36 mouse cellular contexts compared by ENCODE assay signal in genomic region chr5:107822521-107822920, GRCm38 (mm10). TPM values are rescaled to one million over a fixed set of nuclear protein-coding genes. Genes with fewer than 3 reads are reported as not detected.
"Had no signal": no experiment of that assay in that cellular context is flagged by ENCODE, and none has a peak within 500 bp of the region (broad histone marks: within the 10 kb centered on the region; RNA-seq: fewer than 3 reads in every experiment).

No protein-coding gene starts in this region.

- H3K4me3 ChIP-seq: gastrocnemius, adult 2 months; heart, embryonic 10.5 days; heart, embryonic 12.5 days; hindbrain, embryonic 10.5 days; hindbrain, embryonic 12.5 days; kidney, embryonic 15.5 days; left cerebral cortex, adult 2 months; limb, embryonic 10.5 days; limb, embryonic 12.5 days had no signal

- ATAC-seq: hindbrain, embryonic 16.5 days; inflammation-experienced regulatory T-cells, adult 6 months had no signal

- DNase-seq: gastrocnemius, adult 2 months; gastrocnemius, postnatal 10 days; gastrocnemius, postnatal 25 days; heart, adult 18-20 months; heart, postnatal 10 days; heart, postnatal 4 days; kidney, adult 11 months; kidney, adult 2 months; kidney, adult 9 months; kidney, postnatal 14 days; kidney, postnatal 36 days; lung, adult 18-20 months had no signal

- H3K27ac ChIP-seq: gastrocnemius, adult 2 months; heart, embryonic 10.5 days; hindbrain, embryonic 10.5 days; hindbrain, embryonic 12.5 days; hindbrain, embryonic 14.5 days; kidney, embryonic 15.5 days; kidney, postnatal 0 days; left cerebral cortex, adult 2 months; limb, embryonic 10.5 days; limb, embryonic 12.5 days had no signal

- H3K4me2 ChIP-seq: heart, embryonic 12.5 days; hindbrain, embryonic 12.5 days; hindbrain, embryonic 14.5 days; kidney, embryonic 15.5 days; limb, embryonic 12.5 days had no signal

- H3K9ac ChIP-seq: heart, embryonic 12.5 days; hindbrain, embryonic 12.5 days; hindbrain, embryonic 14.5 days; kidney, embryonic 15.5 days; limb, embryonic 12.5 days had no signal

- H3K4me1 ChIP-seq: heart, embryonic 10.5 days; hindbrain, embryonic 10.5 days; hindbrain, embryonic 12.5 days; limb, embryonic 10.5 days; limb, embryonic 12.5 days had no signal

- H3K27me3 ChIP-seq: heart, embryonic 12.5 days; hindbrain, embryonic 12.5 days; kidney, embryonic 15.5 days; limb, embryonic 12.5 days had no signal

- H3K9me3 ChIP-seq: heart, embryonic 10.5 days; heart, embryonic 12.5 days; hindbrain, embryonic 10.5 days; hindbrain, embryonic 12.5 days; kidney, embryonic 15.5 days; limb, embryonic 10.5 days; limb, embryonic 12.5 days had no signal

RNA-seq across cellular contexts. Expression of gene Ube2d2b, which starts 7.4 kb away (rescaled TPM):
- total RNA-seq: gastrocnemius, adult 2 months; gastrocnemius, postnatal 10 days; gastrocnemius, postnatal 25 days; gastrocnemius, postnatal 4 days; granulocyte monocyte progenitor cell, adult 5-6 weeks; heart, adult 18-20 months; heart, adult 8-10 months; heart, postnatal 10 days; heart, postnatal 25 days; heart, postnatal 4 days; layer of hippocampus, adult 18-20 months; layer of hippocampus, postnatal 10 days; layer of hippocampus, postnatal 25 days; left cerebral cortex, adult 2 months; left cerebral cortex, postnatal 14 days; left cerebral cortex, postnatal 36 days had no signal
- polyA plus RNA-seq: frontal cortex, adult 2 months; inflammation-experienced regulatory T-cells, adult 6 months; kidney, adult 2 months; kidney, postnatal 0 days; large intestine, adult 2 months; limb, embryonic 14.5 days had no signal
